Mouse (Mus musculus) layer of hippocampus, adult 2 months (tissue): ENCODE results near the gene Tbc1d22a. TPM values are rescaled to one million over a fixed set of nuclear protein-coding genes. Genes with fewer than 3 reads are reported as not detected.

ENCODE experiments used
- DNase-seq, 2 experiments: peaks; one replicate each; pipeline ENCODE4 v3.0.0; 2022; ENCODE audit warnings: low spot score in 2 of 2
- H3K27ac ChIP-seq: fragments of 200-600 bp; 2 replicates; pipeline ENCODE4 v1.8.1; 2022
- H3K4me3 ChIP-seq: fragments of 200-600 bp; 2 replicates; pipeline ENCODE4 v1.8.1; 2022; ENCODE audit warnings: mild to moderate bottlenecking
- CTCF ChIP-seq: fragments of 200-600 bp; conservative IDR thresholded peaks from 2 replicates; pipeline ENCODE4 v1.8.1; 2022; ENCODE audit warnings: antibody characterized with exemption, mild to moderate bottlenecking, moderate library complexity
- total RNA-seq, 2 experiments: library from RNA; stranded (reverse); gene quantifications; 2 replicates each; pipeline ENCODE4 v1.2.3; 2021

The Tbc1d22a gene
- total RNA-seq, 2 experiments from 2014 or later = 33.2 to 34.7 TPM

DNA sequence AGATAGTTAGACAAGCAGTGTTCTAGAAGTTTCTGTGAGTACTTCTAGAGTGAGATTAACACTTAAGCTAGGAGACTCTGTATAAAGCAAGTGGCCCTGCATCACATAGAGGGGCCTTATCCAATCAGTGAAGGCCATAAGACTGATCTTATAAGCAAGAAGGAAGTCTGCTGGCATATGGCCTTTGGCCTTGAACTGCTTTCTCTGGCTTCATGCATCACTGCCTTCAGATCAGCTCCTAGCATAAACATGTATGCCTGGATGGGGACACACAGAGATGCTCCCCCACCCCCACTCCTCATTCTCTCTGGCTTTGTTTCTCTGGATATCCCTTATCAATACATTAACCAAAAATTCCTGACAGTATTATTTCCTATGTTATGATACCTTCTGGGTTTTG is 218.5 kb downstream of the Tbc1d22a start:
- TF ChIP-seq CTCF = no peak

DNA sequence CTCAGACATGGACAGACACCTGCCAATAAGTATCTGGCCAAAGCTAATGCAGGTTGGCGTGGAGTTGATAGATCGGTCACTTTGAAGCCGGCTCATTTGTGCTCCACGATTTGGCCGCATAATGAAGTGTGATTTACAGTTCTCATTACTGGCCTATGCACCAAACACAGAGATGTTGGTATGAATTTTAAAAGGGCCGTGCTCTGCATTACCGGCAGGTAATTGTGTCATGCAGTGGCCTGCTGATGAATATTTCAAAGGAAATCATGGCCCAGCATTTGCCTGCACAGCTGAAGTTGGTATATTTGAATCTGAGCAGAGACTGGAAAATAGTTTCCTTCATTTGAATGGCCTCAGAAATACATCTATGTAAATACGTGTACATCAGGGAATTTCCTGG is 219.1 kb downstream of the Tbc1d22a start:
- no peak for TF ChIP-seq CTCF
- no peak overlapping the region for H3K27ac ChIP-seq
- DNase-seq = no peak
- H3K4me3 ChIP-seq = no peak overlapping the region

More for the DNA sequence above, 218.5 kb downstream of the Tbc1d22a start:
- H3K27ac ChIP-seq = no peak overlapping the region
- H3K4me3 ChIP-seq = no peak overlapping the region
- DNase-seq = no peak

DNA sequence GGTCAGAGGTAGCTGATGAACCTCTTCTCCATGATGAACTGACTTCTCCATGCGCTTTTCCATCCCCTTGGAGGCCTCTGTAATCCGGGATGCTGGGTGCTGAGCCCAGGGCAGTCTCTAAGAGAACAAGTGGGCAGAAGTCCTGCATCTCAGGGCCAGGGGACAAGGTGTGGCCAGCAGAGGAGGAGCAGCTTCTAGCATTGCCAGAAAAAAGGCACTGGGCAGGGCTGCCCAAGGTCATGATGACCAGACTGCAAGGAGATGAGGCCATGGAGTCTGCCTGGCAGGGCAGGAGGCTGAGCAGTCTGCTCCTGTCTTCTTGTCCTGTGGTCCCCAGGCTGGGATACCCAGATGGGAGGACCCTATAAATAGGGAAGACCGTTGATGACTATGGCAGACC is 220.0 kb downstream of the Tbc1d22a start:
- TF ChIP-seq CTCF = no peak
- H3K27ac ChIP-seq = no peak overlapping the region
- H3K4me3 ChIP-seq = no peak overlapping the region
- no peak for DNase-seq

DNA sequence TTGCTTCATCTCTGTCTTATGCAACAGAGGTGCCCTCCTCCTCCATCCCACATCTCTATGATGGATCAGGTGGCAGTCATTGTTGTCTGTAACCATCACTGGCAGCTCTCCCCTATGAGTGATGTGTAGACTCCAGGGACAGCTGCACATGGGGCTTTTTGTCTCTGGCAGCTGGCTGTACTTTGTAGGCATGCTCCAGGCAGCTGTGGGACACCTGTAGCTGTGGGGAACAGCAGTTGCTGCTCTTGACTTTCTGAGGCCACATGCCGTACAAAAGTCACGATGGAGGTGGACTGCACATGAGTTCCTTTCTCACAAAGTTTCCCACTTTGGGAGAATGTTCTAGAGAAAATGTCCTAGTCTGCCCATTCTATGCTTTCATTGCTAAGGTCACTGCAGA is 223.1 kb downstream of the Tbc1d22a start:
- no peak for TF ChIP-seq CTCF
- Histone ChIP-seq H3K4me3 (no peak overlapping the region), H3K27ac (no peak overlapping the region)
- no peak for DNase-seq

DNA sequence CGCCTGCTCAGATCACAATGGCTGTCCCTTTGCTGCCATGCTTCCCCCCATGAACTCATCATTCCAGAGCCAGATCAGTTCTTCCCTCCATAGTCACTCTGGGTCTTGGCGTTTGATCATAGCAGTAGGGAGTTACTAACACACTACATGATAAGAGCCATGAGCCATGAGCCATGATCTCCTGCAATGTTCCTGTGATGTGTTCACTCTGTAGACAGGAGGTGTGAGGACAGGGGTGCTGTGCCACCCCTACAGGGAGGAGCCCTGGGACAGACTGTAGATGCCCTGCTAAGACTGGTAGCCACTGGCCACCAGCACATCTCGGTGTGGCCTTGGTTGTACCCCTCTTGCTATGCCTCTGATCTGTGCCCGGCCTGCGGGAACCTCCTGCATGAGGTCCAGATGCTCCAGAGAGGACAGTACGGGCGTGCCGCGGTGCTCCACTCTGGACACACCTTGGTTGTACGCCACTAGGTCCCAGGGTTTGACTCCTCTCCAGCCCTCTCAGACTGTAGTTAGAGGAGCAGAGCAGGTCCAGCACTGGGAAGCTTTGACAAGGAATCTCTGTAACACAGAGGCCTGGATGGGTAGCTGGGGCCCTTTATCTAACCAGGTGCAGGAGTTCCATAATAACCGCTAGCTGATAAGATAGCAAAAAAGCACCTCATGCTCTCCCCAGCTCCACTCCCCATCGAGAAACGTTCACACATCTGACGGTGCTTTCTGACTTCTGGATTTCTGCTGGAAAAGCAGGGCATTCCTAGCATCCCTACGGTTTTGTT is 224.9 kb downstream of the Tbc1d22a start:
- no peak for TF ChIP-seq CTCF
- DNase-seq = no peak
- Histone ChIP-seq H3K4me3 (no peak overlapping the region), H3K27ac (no peak overlapping the region)

DNA sequence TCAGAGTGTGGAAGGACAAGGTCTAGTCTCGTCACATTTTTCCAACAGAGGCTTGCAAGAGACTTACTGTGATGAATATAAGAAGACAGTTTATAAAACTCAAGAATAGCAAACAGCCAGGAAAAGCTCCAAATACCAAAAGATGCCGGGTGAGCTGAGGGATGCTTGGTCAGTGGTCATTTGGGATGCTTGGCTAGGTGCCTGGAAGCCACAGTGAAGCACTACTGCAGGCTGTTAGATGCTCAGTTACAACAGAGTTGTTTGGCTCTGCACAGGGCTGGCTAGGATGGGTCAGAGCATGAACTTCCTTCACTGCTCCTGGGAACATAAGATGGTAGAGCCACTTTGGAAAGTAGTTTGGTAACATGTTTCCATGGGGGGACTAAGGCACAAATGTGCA is 230.0 kb downstream of the Tbc1d22a start:
- TF ChIP-seq CTCF = no peak
- H3K4me3 ChIP-seq = no peak overlapping the region
- DNase-seq = no peak
- H3K27ac ChIP-seq = no peak overlapping the region

DNA sequence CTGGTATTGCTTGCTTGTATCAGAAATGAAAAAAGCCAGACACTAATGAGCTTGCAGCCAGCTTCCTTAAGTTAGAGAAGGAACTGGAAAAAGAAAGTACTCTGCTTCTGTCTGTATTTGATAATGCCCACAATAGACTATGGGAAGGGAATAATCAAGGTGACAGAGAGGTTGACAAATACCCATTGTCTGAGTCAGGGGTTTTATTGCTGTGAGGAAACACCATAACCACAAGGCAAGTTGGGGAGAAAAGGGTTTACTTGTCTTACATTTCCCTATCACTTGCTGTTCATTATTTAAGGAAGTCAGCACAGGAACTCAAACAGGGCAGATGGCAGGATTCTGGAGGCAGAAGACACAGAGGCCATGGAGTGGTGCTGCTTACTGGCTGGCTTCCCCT is 231.8 kb downstream of the Tbc1d22a start:
- DNase-seq = no peak
- Histone ChIP-seq H3K27ac (no peak overlapping the region), H3K4me3 (no peak overlapping the region)
- no peak for TF ChIP-seq CTCF

DNA sequence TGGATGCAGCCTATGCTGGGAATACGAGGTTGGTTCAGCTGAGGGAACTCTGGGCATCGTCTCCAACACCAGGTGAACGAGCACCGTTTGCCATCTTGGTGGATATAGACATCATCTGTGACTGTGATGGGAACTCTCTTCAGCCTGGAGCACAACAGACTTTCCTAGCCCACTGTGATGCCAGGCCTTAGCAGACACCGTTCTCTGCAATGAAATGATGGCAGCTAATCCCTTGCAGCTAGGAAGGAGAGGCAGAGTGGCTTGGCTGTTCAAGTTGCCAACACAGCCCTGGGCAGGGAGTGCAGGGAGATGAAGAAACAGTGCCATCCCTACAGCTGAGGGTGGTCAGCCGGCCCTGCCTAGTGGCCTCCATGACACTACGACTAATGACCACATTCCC is 233.0 kb downstream of the Tbc1d22a start:
- no peak for TF ChIP-seq CTCF
- DNase-seq = no peak
- Histone ChIP-seq H3K4me3 (no peak overlapping the region), H3K27ac (no peak overlapping the region)

DNA sequence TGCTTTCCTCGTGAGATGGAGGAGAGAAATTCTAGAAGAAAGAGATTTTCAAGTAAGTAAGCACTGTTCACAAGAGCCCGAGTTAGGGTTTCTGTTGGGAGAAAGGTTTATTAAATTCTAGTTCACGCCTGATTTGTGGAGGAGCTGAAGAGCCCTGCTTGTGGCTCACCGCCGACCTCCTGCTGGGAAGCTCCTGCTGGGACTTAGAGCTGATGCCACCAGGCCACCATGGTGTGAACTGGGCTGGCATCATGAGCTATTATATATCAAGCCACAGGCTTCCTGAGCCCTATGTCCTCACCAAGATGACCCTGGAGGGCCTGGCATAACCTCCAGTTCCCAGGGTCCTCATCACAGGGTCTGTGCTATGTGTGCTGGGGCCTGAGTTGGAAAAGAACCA is 235.0 kb downstream of the Tbc1d22a start:
- no peak for TF ChIP-seq CTCF
- Histone ChIP-seq H3K27ac (no peak overlapping the region), H3K4me3 (no peak overlapping the region)
- DNase-seq = no peak

DNA sequence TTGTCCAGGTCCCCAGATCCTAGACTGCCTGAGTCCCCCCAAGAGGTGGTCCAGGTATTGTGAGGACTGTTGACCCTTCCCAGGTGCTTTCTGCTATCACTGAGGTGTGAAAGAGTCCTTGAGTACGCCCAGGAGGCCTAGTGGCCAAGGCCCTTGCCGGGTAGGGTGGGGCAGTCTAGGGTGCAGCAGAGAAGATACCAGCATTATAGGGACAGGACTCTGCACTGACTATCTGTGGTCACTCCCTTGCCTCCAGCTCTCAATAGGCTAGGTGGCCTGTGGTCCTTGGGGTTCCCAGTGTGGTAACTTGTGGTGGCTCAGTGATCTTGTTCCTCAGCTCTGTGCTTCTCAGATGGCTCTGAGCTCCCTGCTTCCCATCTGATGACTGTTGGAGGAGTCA is 235.5 kb downstream of the Tbc1d22a start:
- Histone ChIP-seq H3K27ac (no peak overlapping the region), H3K4me3 (no peak overlapping the region)
- TF ChIP-seq CTCF = no peak
- DNase-seq = no peak

DNA sequence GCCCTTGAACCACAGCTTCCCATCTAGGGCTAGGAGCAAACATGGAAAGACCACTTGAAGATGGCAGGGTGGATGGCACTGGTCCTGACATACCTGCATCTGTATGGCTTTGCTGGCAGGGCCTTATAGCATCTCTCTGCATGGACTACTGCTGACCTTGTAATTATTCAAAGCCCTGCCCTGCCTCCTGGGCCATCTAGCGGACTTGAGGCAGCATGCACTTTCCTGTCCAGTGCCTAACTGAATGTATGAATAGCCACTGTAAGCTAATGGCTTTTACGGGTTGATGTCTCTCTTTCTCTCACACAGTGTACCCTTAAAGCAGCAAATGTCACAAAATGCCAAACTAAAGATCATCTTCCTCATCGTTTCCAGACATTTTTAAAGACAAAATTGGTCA is 245.2 kb downstream of the Tbc1d22a start:
- TF ChIP-seq CTCF = peak; percentile 24
- Histone ChIP-seq H3K4me3 (no peak overlapping the region), H3K27ac (no peak overlapping the region)
- DNase-seq = no peak

DNA sequence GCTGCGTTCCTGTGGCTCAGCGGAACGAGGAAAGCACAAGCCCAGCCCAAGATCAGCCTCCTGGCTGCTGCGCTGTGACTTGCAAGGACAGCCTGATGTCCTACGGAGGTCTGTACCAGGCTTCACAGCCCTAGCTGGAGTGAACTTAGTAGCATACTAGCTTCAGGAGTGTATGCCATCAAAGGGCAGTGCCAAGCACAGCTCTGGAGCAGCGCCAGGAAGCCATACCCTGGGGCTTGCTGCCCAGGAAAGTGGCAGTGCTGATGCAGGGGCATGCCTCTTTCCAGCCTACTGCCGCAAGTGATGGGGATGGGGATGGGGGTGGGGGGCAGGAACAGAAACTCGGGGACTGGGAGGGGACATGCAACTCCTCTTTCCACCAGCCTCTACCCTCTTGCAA is 248.4 kb downstream of the Tbc1d22a start:
- H3K4me3 ChIP-seq = no peak overlapping the region
- TF ChIP-seq CTCF = no peak; the same call in 1 of the 2 replicates
- no peak overlapping the region for H3K27ac ChIP-seq
- no peak for DNase-seq

DNA sequence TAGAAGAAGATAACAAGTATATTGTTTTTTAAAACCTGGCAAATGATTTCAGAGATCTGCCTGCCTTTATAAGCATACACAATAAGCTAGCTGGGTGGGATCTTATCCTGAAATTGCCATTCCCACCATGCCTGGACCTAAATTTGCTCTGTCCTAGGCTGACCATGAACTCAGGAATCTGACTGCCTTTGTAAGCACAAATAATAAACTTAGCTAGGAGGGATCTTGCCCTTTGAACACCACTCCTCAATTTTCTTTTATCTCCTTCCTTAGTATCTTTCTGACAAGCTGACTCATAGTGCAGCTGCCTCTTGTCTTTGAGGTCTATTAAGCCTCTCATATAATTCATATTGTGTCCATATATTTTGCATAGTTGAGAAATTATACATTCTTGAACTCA is 253.8 kb downstream of the Tbc1d22a start:
- H3K4me3 ChIP-seq = no peak overlapping the region
- TF ChIP-seq CTCF = no peak
- no peak overlapping the region for H3K27ac ChIP-seq
- DNase-seq = no peak

DNA sequence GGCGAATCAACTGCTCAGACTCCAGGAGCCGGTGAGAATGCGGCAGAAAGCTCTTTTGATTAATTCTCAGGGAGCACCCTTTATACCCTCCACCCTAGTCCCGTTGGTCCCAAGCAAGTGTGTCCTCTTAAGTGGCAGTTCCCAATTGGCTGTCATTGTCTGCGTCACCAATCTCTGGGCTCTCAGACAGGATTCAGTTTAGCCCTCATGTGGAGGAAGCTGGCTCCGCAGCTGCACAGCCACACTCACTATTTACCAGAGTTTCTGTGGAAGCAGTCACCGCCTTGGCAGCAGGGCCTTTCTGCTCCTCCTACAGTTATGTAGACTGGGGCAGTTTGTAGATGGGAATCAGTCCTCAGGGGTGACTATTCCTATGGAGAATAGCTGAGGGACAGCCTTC is 256.9 kb downstream of the Tbc1d22a start:
- H3K27ac ChIP-seq = no peak overlapping the region
- DNase-seq = peak in 1 of 2 experiments; percentile 62
- peak; percentile 65 for TF ChIP-seq CTCF
- no peak overlapping the region for H3K4me3 ChIP-seq

DNA sequence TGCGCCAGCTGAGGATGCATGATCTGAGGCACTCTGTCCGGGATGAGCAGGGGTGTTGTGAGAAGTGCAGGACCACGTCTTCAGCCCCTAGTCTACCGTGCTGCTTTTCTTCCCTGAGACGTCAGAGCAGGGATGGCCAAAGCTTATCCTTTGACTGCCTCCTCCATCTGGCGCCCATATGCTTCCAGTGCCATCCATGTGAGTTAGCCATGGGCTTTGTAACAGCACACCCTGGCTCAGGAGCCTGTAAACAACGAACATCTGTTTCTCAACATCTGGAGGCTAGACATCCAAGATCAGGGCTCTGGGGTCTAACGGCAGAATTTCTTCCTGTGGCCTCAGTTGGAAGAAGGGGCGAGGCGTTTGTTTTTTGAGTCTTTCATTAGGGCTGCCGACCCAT is 259.2 kb downstream of the Tbc1d22a start:
- H3K27ac ChIP-seq = no peak overlapping the region
- no peak for DNase-seq
- TF ChIP-seq CTCF = no peak
- no peak overlapping the region for H3K4me3 ChIP-seq
